Mouse (Mus musculus) kidney, postnatal 0 days (tissue): ENCODE results near the gene Txndc12. TPM values are rescaled to one million over a fixed set of nuclear protein-coding genes. Genes with fewer than 3 reads are reported as not detected.
A peak's percentile ranks its signal among the peaks of the same experiment; 100 is the strongest.

ENCODE experiments used
- ATAC-seq: fragments of 200-750 bp; cut with Nextera tagmentation; replicated peaks from 2 replicates; pipeline ENCODE4 v1.8.0; 2017; ENCODE audit warnings: low read depth, moderate number of reproducible peaks, moderate TSS enrichment, moderate library complexity; ENCODE audit not compliant: low FRiP score
- DNase-seq: peaks from one replicate; pipeline ENCODE4 v3.0.0-alpha.2; 2016; ENCODE audit warnings: low spot score
- H3K27ac ChIP-seq: fragments of 300-500 bp; sonication (generic); 2 replicates; pipeline ENCODE4 v1.5.1; 2014; ENCODE audit warnings: mild to moderate bottlenecking
- H3K27me3 ChIP-seq: fragments of 300-500 bp; sonication (generic); 2 replicates; pipeline ENCODE4 v1.6.1; 2014; ENCODE audit warnings: low read length, mixed read lengths; ENCODE audit not compliant: insufficient read depth
- H3K36me3 ChIP-seq: fragments of 300-500 bp; sonication (generic); 2 replicates; pipeline ENCODE4 v1.6.1; 2014; ENCODE audit warnings: low read length, mixed read lengths; ENCODE audit not compliant: insufficient read depth
- H3K4me1 ChIP-seq: fragments of 300-500 bp; sonication (generic); replicated peaks from 2 replicates; pipeline ENCODE4 v1.6.1; 2014; ENCODE audit warnings: antibody characterized with exemption, low read length, mixed read lengths; ENCODE audit not compliant: insufficient read depth
- H3K4me2 ChIP-seq: fragments of 300-500 bp; sonication (generic); 2 replicates; pipeline ENCODE4 v1.6.1; 2014; ENCODE audit warnings: mild to moderate bottlenecking, low read length, moderate library complexity, mixed read lengths
- H3K4me3 ChIP-seq: fragments of 300-500 bp; sonication (generic); replicated peaks from 2 replicates; pipeline ENCODE4 v1.5.1; 2014; ENCODE audit warnings: low read depth, low read length
- H3K9ac ChIP-seq: fragments of 300-500 bp; sonication (generic); 2 replicates; pipeline ENCODE4 v1.6.1; 2014; ENCODE audit warnings: low read depth, low read length
- H3K9me3 ChIP-seq: fragments of 300-500 bp; sonication (generic); replicated peaks from 2 replicates; pipeline ENCODE4 v1.6.1; 2016; ENCODE audit warnings: low read length, inconsistent platforms, mixed read lengths
- CTCF ChIP-seq: IDR thresholded peaks from 2 replicates; pipeline ENCODE4 v1.5.1; 2016; ENCODE audit warnings: antibody characterized with exemption, low read depth, mild to moderate bottlenecking, moderate library complexity
- WGBS: fragments of 180-500 bp; shearing (Covaris S2); extraction: QIAGEN DNeasy Blood & Tissue Kit; methylation state at CpG from one replicate; pipeline ENCODE4 v1.1.7; 2014; 5-methylcytosine and 5-hydroxymethylcytosine counted together
- polyA plus RNA-seq: library from polyadenylated mRNA; unstranded; fragments of >200 nt; fragmentation: Nextera tagmentation; extraction: Ambion mirVana; gene quantifications from 2 replicates; pipeline ENCODE4 v1.2.1, GENCODE M21; 2015

Txndc12 gene
- polyA plus RNA-seq, 1 experiment from 2014 or later = 94.0 TPM

DNA sequence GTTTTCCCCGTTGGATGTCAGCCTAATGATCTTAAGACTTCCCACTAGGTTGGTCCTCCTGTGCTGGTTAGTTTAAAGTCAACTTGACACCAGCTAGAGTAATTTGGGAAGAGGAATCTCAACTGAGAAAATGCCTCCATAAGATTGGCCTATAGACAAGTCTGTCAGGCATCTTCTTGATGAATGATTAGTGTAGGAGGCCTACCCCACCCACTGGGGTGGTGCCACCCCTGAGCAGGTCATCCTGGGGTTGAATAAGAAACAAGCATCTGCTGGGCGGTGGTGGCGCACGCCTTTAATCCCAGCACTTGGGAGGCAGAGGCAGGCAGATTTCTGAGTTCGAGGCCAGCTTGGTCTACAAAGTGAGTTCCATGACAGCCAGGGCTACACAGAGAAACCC lies 39.3 kb downstream of the Txndc12 start:
- no peak overlapping the region for H3K9ac ChIP-seq
- ATAC-seq (no peak), DNase-seq (no peak)
- TF ChIP-seq CTCF = no peak
- no peaks in the 10 kb centered on the region for H3K36me3 ChIP-seq
- H3K27ac ChIP-seq = no peak overlapping the region
- H3K4me2 ChIP-seq = no peak overlapping the region
- no peaks in the 10 kb centered on the region for H3K27me3 ChIP-seq
- no peak overlapping the region for H3K4me3 ChIP-seq
- 92% methylated on average over 5 of the region's 5 CpGs for WGBS
- no peaks in the 10 kb centered on the region for H3K9me3 ChIP-seq
- no peaks in the 10 kb centered on the region for H3K4me1 ChIP-seq

- no peak for ATAC-seq
- H3K27me3 ChIP-seq = no peaks in the 10 kb centered on the region
- H3K27ac ChIP-seq = no peak overlapping the region
- H3K9me3 ChIP-seq = no peaks in the 10 kb centered on the region
- no peak overlapping the region for H3K9ac ChIP-seq
- WGBS = 80% methylated on average over 6 of the region's 6 CpGs
- DNase-seq = no peak
- no peak overlapping the region for H3K4me2 ChIP-seq
- no peak overlapping the region for H3K4me3 ChIP-seq
- TF ChIP-seq CTCF = no peak
- H3K4me1 ChIP-seq = no peaks in the 10 kb centered on the region
- no peaks in the 10 kb centered on the region for H3K36me3 ChIP-seq
Observed at GRCm38 (mm10) chr4:108877901-108878300, 43.5 kb downstream of the Txndc12 start.

DNA sequence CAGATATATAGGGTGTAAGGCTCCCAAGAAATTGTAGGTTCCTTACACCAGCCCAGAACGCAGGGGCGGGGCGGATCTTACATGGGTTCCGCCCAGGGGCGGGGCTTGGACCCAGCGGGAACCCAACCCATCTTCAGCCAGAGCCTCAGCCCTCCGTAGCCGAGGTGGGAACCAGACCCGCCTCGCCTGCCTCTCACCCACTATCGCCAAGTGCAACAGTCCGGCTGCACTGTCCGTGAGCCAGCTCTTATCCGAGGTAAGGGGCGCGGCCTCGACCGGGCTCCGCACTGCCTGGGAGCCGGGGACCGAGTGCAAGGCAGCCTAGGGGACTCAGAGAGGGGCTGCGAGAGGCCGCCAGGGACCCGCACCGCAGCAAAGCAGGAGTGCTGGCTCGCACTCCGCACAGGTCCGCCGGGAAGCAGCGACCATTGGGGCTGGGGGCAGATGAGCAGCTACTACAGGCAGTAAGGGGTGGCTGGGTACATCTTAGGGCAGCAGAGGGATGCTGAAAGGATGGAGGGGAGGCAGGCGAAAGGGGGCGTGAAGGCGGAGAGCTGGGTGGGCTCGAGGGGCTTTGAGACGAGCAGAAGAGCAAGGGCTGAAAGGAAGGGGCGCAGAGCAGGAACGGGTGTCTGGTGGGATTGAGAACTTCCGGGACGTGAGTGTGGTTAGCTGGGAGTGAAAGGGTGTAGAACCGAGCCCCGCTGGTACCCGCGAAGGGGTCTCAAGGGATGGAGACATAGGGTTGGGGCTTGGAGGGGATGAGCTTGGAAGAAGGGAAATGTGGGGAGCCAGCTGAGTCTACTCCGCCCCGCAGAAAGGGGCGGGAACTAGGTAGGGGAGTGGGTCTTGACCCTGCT lies 44.8 kb downstream of the Txndc12 start, which contains the start of gene Rab3b:
Rab3b (plus strand) TSS at position 101 of the 860 bp plus-strand sequence.
- Histone ChIP-seq H3K4me2 (peak within 1 kb of the TSS; percentile 79), H3K9me3 (no peaks in the 10 kb centered on the region), H3K36me3 (no peaks in the 10 kb centered on the region), H3K4me3 (peak within 1 kb of the TSS; percentile 42), H3K27ac (no peak within 1 kb of the TSS), H3K27me3 (no peaks in the 10 kb centered on the region), H3K9ac (peak within 1 kb of the TSS; percentile 29; the same call in 1 of the 2 replicates), H3K4me1 (no peaks in the 10 kb centered on the region)
- WGBS = under 1% methylated on average over 46 of the region's 46 CpGs
- DNase-seq (peak; percentile 78), ATAC-seq (peak; percentile 79)
- TF ChIP-seq CTCF = no peak

DNA sequence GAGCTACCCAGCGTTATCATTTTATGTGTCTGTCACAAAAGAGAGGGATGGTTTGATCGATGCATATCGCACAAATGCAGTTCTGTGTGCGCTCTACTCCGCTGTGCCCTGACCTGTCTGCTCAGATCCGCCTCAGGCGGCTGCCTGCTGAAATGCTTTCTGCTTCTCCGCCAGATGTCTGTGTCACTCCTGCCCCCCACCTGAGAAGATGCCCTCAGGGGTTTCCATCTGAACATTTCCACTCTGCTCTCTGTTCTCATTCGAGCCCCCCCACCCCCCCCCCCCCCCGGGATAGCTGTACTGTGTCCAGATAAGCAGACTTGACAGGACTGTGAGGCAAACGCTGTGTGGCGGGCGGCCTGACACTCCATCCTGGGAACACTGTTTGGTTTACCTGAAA lies 49.4 kb downstream of the Txndc12 start:
- Histone ChIP-seq H3K36me3 (no peaks in the 10 kb centered on the region), H3K27ac (no peak overlapping the region), H3K4me1 (no peaks in the 10 kb centered on the region), H3K27me3 (no peaks in the 10 kb centered on the region), H3K9ac (no peak overlapping the region), H3K4me3 (no peak overlapping the region), H3K9me3 (no peaks in the 10 kb centered on the region), H3K4me2 (no peak overlapping the region)
- no peak for ATAC-seq
- DNase-seq = no peak
- TF ChIP-seq CTCF = no peak
- WGBS = 63% methylated on average over 13 of the region's 13 CpGs

- no peaks in the 10 kb centered on the region for H3K9me3 ChIP-seq
- no peak overlapping the region for H3K4me3 ChIP-seq
- no peak for DNase-seq
Observed at GRCm38 (mm10) chr4:108887456-108887855, 53.1 kb downstream of the Txndc12 start.

GRCm38 (mm10) chr4:108890876-108891275 lies 56.5 kb downstream of the Txndc12 start:
- TF ChIP-seq CTCF = no peak
- DNase-seq (no peak), ATAC-seq (no peak)
- no peaks in the 10 kb centered on the region for H3K27me3 ChIP-seq
- no peak overlapping the region for H3K9ac ChIP-seq
- H3K4me2 ChIP-seq = no peak overlapping the region
- H3K4me3 ChIP-seq = no peak overlapping the region
- WGBS = 90% methylated on average over 6 of the region's 6 CpGs
- no peaks in the 10 kb centered on the region for H3K4me1 ChIP-seq
- H3K9me3 ChIP-seq = no peaks in the 10 kb centered on the region
- H3K36me3 ChIP-seq = no peaks in the 10 kb centered on the region
- no peak overlapping the region for H3K27ac ChIP-seq

More at GRCm38 (mm10) chr4:108887456-108887855, 53.1 kb downstream of the Txndc12 start:
- no peak for TF ChIP-seq CTCF
- 86% methylated on average over 4 of the region's 4 CpGs for WGBS
- Histone ChIP-seq H3K4me1 (no peaks in the 10 kb centered on the region), H3K27ac (no peak overlapping the region), H3K36me3 (no peaks in the 10 kb centered on the region), H3K27me3 (no peaks in the 10 kb centered on the region), H3K9ac (no peak overlapping the region), H3K4me2 (no peak overlapping the region)
- no peak for ATAC-seq
